Mouse (Mus musculus): ENCODE measurements around the gene Mup16. TPM values are rescaled to one million over a fixed set of nuclear protein-coding genes. Genes with fewer than 3 reads are reported as not detected.
"Not testable (repeated sequence)": the region's sequence is repeated elsewhere in the genome, so short reads cannot be mapped to it uniquely, and the experiment has no call there.

Mup16 gene
- polyA plus RNA-seq (2015; fragmentation: Nextera tagmentation; extraction: Ambion mirVana): not detected in 2 replicates

DNA sequence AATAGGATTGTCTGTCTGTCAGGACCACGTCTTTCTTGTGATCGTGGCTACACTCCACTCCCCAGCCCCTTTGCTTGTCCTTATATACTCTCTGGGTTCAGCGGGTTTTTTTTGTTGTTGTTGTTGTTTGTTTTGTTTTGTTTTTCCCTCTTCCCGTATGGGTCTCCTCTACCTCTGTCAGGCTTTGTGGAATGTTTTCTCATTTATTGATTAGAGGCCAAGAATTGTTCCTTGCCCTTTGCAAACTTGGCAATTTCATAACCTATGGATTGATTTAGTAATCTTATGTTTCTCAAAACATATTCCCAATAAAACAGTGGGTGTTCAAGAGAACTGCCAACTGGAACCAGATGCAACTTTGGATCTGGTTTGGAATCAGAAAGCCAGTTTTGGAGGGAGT, at the start of gene Mup16:
Gene Mup16, minus strand, starts transcription at position 101 of the 400 bp plus-strand sequence.
- not testable (repeated sequence) for H3K27me3 ChIP-seq (replicated peaks; ENCODE audit: control insufficient read depth, insufficient read depth, low read length); H3K36me3 ChIP-seq (ENCODE audit: control insufficient read depth, insufficient read depth, low read length); H3K4me1 ChIP-seq (ENCODE audit: control insufficient read depth, insufficient read depth, low read length); H3K27ac ChIP-seq (ENCODE audit: low read length); H3K9ac ChIP-seq (ENCODE audit: low read depth, low read length); H3K4me2 ChIP-seq (ENCODE audit: low read depth, low read length); ATAC-seq; H3K9me3 ChIP-seq (ENCODE audit: control insufficient read depth, low read length); H3K4me3 ChIP-seq (ENCODE audit: low read length)
- 86% methylated on average over 2 of the region's 4 CpGs for WGBS

DNA sequence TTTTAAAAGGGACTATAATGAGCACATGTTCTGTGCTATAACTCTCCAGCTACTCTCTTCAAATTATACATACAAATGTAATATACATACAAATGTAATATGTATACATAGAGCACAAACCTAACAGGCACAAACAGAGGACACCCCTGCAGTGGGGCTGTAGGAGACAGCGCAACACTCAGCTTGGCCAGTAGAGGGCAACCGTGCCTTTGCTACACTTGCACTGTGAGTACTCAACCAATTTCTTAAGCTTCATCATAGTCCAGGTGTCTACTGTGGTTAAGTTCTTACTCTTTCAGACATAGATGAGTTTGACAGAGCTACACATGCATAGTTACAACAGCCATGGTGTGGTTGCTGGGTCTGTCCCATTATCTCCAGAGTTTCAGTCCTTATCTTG, 36.6 kb upstream of the Mup16 start:
- H3K9me3 ChIP-seq (ENCODE audit: control insufficient read depth, low read length); ATAC-seq: not testable (repeated sequence)
- WGBS: 44% methylated on average over 2 of the region's 2 CpGs

More for the DNA sequence above, 36.6 kb upstream of the Mup16 start:
- H3K9ac ChIP-seq (ENCODE audit: low read depth, low read length); H3K4me3 ChIP-seq (ENCODE audit: low read length); H3K27me3 ChIP-seq (replicated peaks; ENCODE audit: control insufficient read depth, insufficient read depth, low read length); H3K36me3 ChIP-seq (ENCODE audit: control insufficient read depth, insufficient read depth, low read length); H3K4me2 ChIP-seq (ENCODE audit: low read depth, low read length); H3K4me1 ChIP-seq (ENCODE audit: control insufficient read depth, insufficient read depth, low read length); H3K27ac ChIP-seq (ENCODE audit: low read length): not testable (repeated sequence)

Other genes with a start within 250 kb of the Mup16 start
- gene Mup14, start 215.5 kb downstream of the Mup16 start, polyA plus RNA-seq (2015; fragmentation: Nextera tagmentation; extraction: Ambion mirVana): not detected in 2 replicates
- gene Mup15, start 79.8 kb downstream of the Mup16 start, polyA plus RNA-seq (2015; fragmentation: Nextera tagmentation; extraction: Ambion mirVana): not detected in 2 replicates
- gene Mup17, start 76.3 kb upstream of the Mup16 start, polyA plus RNA-seq (2015; fragmentation: Nextera tagmentation; extraction: Ambion mirVana): not detected in 2 replicates
- not detected in 2 replicates for gene Mup18, start 154.6 kb upstream of the Mup16 start, polyA plus RNA-seq (2015; fragmentation: Nextera tagmentation; extraction: Ambion mirVana)